Mouse (Mus musculus): Measurements from ENCODE around the gene Kcnrg. TPM values are rescaled to one million over a fixed set of nuclear protein-coding genes. Genes with fewer than 3 reads are reported as not detected.
"Not testable (repeated sequence)": the region's sequence is repeated elsewhere in the genome, so short reads cannot be mapped to it uniquely, and the experiment has no call there.

Gene Kcnrg
- total RNA-seq (2014; rRNA removed) (0.07 TPM in 1 of 2 replicates, not detected in the other), polyA plus RNA-seq (2012; rRNA removed) (not detected in 2 replicates)

GRCm38 (mm10) chr14:61607157-61607556, at the start of gene Kcnrg:
Kcnrg (plus strand) TSS chr14:61607457.
- H3K27me3 ChIP-seq (ENCODE audit: control insufficient read depth, insufficient read depth, low read length) = no peaks in the 10 kb centered on the region
- H3K27ac ChIP-seq (replicated peaks; ENCODE audit: insufficient read depth, low read depth, low read length) = no peak within 1 kb of the TSS
- no peak for TF ChIP-seq POLR2A (IDR thresholded peaks at IDR 0.05; ENCODE audit: extremely low read depth, insufficient read depth, low read length)
- no peak for TF ChIP-seq CTCF (IDR thresholded peaks at IDR 0.05; ENCODE audit: low read depth, low read length)
- 94% methylated on average over 3 of the region's 3 CpGs for WGBS
- no peak for DNase-seq (ENCODE audit: extremely low read depth, low read depth, low spot score)
- H3K4me3 ChIP-seq (ENCODE audit: insufficient read depth, low read depth, low read length) = no peak within 1 kb of the TSS
- peaks cover under 1% of the 10 kb centered on the region for H3K4me1 ChIP-seq (ENCODE audit: control insufficient read depth, insufficient read depth, low read length)
- H3K36me3 ChIP-seq (ENCODE audit: control insufficient read depth, insufficient read depth, low read length) = peaks cover 5% of the 10 kb centered on the region
- H3K79me2 ChIP-seq (ENCODE audit: control insufficient read depth, insufficient read depth, low read length) = no peaks in the 10 kb centered on the region; the same call in 1 of the 2 replicates
- no peak within 1 kb of the TSS for H3K9ac ChIP-seq (ENCODE audit: low read depth, low read length)

- Histone ChIP-seq H3K4me1 (ENCODE audit: control insufficient read depth, insufficient read depth, low read length) (peaks cover 3% of the 10 kb centered on the region), H3K27me3 (ENCODE audit: control insufficient read depth, insufficient read depth, low read length) (no peaks in the 10 kb centered on the region), H3K9ac (ENCODE audit: low read depth, low read length) (no peak overlapping the region), H3K27ac (replicated peaks; ENCODE audit: insufficient read depth, low read depth, low read length) (peak overlapping the region; percentile 6; the same call in 1 of the 2 replicates), H3K36me3 (ENCODE audit: control insufficient read depth, insufficient read depth, low read length) (no peaks in the 10 kb centered on the region), H3K79me2 (ENCODE audit: control insufficient read depth, insufficient read depth, low read length) (no peaks in the 10 kb centered on the region; the same call in 1 of the 2 replicates), H3K4me3 (ENCODE audit: insufficient read depth, low read depth, low read length) (no peak overlapping the region)
- 67% methylated on average over 6 of the region's 6 CpGs for WGBS
- TF ChIP-seq POLR2A (IDR thresholded peaks at IDR 0.05; ENCODE audit: extremely low read depth, insufficient read depth, low read length) (no peak), CTCF (IDR thresholded peaks at IDR 0.05; ENCODE audit: low read depth, low read length) (no peak)
- peak; percentile 22 for DNase-seq (ENCODE audit: extremely low read depth, low read depth, low spot score)
Measured at GRCm38 (mm10) chr14:61558901-61559300, 48.4 kb upstream of the Kcnrg start.

GRCm38 (mm10) chr14:61559856-61560255, 47.4 kb upstream of the Kcnrg start:
- no peak overlapping the region for H3K9ac ChIP-seq (ENCODE audit: low read depth, low read length)
- WGBS = 13% methylated on average over 3 of the region's 3 CpGs
- H3K36me3 ChIP-seq (ENCODE audit: control insufficient read depth, insufficient read depth, low read length) = no peaks in the 10 kb centered on the region
- DNase-seq (ENCODE audit: extremely low read depth, low read depth, low spot score) = peak; percentile 98
- H3K27ac ChIP-seq (replicated peaks; ENCODE audit: insufficient read depth, low read depth, low read length) = no peak overlapping the region
- peaks cover 3% of the 10 kb centered on the region for H3K4me1 ChIP-seq (ENCODE audit: control insufficient read depth, insufficient read depth, low read length)
- no peak overlapping the region for H3K4me3 ChIP-seq (ENCODE audit: insufficient read depth, low read depth, low read length)
- H3K79me2 ChIP-seq (ENCODE audit: control insufficient read depth, insufficient read depth, low read length) = no peaks in the 10 kb centered on the region
- TF ChIP-seq POLR2A (IDR thresholded peaks at IDR 0.05; ENCODE audit: extremely low read depth, insufficient read depth, low read length) = no peak
- no peak for TF ChIP-seq CTCF (IDR thresholded peaks at IDR 0.05; ENCODE audit: low read depth, low read length)
- no peaks in the 10 kb centered on the region for H3K27me3 ChIP-seq (ENCODE audit: control insufficient read depth, insufficient read depth, low read length)

GRCm38 (mm10) chr14:61566211-61566610, 41.0 kb upstream of the Kcnrg start:
- H3K9ac ChIP-seq (ENCODE audit: low read depth, low read length); H3K27ac ChIP-seq (replicated peaks; ENCODE audit: insufficient read depth, low read depth, low read length); H3K27me3 ChIP-seq (ENCODE audit: control insufficient read depth, insufficient read depth, low read length); H3K4me3 ChIP-seq (ENCODE audit: insufficient read depth, low read depth, low read length); DNase-seq (ENCODE audit: extremely low read depth, low read depth, low spot score); H3K36me3 ChIP-seq (ENCODE audit: control insufficient read depth, insufficient read depth, low read length); H3K4me1 ChIP-seq (ENCODE audit: control insufficient read depth, insufficient read depth, low read length); H3K79me2 ChIP-seq (ENCODE audit: control insufficient read depth, insufficient read depth, low read length): not testable (repeated sequence)
- WGBS = 81% methylated on average over 4 of the region's 4 CpGs

GRCm38 (mm10) chr14:61569344-61569743, 37.9 kb upstream of the Kcnrg start:
- no peaks in the 10 kb centered on the region for H3K79me2 ChIP-seq (ENCODE audit: control insufficient read depth, insufficient read depth, low read length)
- no peak for TF ChIP-seq POLR2A (IDR thresholded peaks at IDR 0.05; ENCODE audit: extremely low read depth, insufficient read depth, low read length)
- no peak for TF ChIP-seq CTCF (IDR thresholded peaks at IDR 0.05; ENCODE audit: low read depth, low read length)
- WGBS = 52% methylated on average over 2 of the region's 2 CpGs
- no peak overlapping the region for H3K27ac ChIP-seq (replicated peaks; ENCODE audit: insufficient read depth, low read depth, low read length)
- no peak overlapping the region for H3K4me3 ChIP-seq (ENCODE audit: insufficient read depth, low read depth, low read length)
- H3K4me1 ChIP-seq (ENCODE audit: control insufficient read depth, insufficient read depth, low read length) = 0 out of 2 replicates have a peak, but pooled peaks cover 3% of the 10 kb centered on the region
- no peaks in the 10 kb centered on the region for H3K36me3 ChIP-seq (ENCODE audit: control insufficient read depth, insufficient read depth, low read length)
- DNase-seq (ENCODE audit: extremely low read depth, low read depth, low spot score) = peak; percentile 22
- H3K9ac ChIP-seq (ENCODE audit: low read depth, low read length) = no peak overlapping the region
- no peaks in the 10 kb centered on the region for H3K27me3 ChIP-seq (ENCODE audit: control insufficient read depth, insufficient read depth, low read length)

GRCm38 (mm10) chr14:61571366-61571765, 35.9 kb upstream of the Kcnrg start:
- DNase-seq (ENCODE audit: extremely low read depth, low read depth, low spot score) = peak; percentile 64

More at GRCm38 (mm10) chr14:61571366-61571765, 35.9 kb upstream of the Kcnrg start:
- no peaks in the 10 kb centered on the region for H3K36me3 ChIP-seq (ENCODE audit: control insufficient read depth, insufficient read depth, low read length)
- H3K9ac ChIP-seq (ENCODE audit: low read depth, low read length) = no peak overlapping the region
- TF ChIP-seq POLR2A (IDR thresholded peaks at IDR 0.05; ENCODE audit: extremely low read depth, insufficient read depth, low read length) = no peak
- peak; percentile 94 for TF ChIP-seq CTCF (IDR thresholded peaks at IDR 0.05; ENCODE audit: low read depth, low read length)
- no peaks in the 10 kb centered on the region for H3K27me3 ChIP-seq (ENCODE audit: control insufficient read depth, insufficient read depth, low read length)
- 23% methylated on average over 4 of the region's 4 CpGs for WGBS
- no peaks in the 10 kb centered on the region for H3K79me2 ChIP-seq (ENCODE audit: control insufficient read depth, insufficient read depth, low read length)
- no peak overlapping the region for H3K27ac ChIP-seq (replicated peaks; ENCODE audit: insufficient read depth, low read depth, low read length)
- H3K4me3 ChIP-seq (ENCODE audit: insufficient read depth, low read depth, low read length) = no peak overlapping the region
- 0 out of 2 replicates have a peak, but pooled peaks cover 3% of the 10 kb centered on the region for H3K4me1 ChIP-seq (ENCODE audit: control insufficient read depth, insufficient read depth, low read length)

Data from liver, adult 2 months (tissue).